Mouse (Mus musculus): ENCODE results near the gene Pkd2. TPM values are rescaled to one million over a fixed set of nuclear protein-coding genes. Genes with fewer than 3 reads are reported as not detected.
"Not testable (repeated sequence)": the region's sequence is repeated elsewhere in the genome, so short reads cannot be mapped to it uniquely, and the experiment has no call there.

Pkd2 gene
- total RNA-seq (2021), result 10 to 100 TPM; 30.7 to 31.0 TPM
- long read RNA-seq, experiment 1, full-length matches to known transcripts, result 13 of 22 reads
- long read RNA-seq, experiment 1, partial matches to known transcripts, result 2 of 22 reads
- long read RNA-seq, experiment 1, other reads (novel, unspliced or antisense), result 7 of 22 reads
- long read RNA-seq, experiment 2, full-length matches to known transcripts, result 16 of 28 reads
- long read RNA-seq, experiment 2, partial matches to known transcripts, result 2 of 28 reads
- long read RNA-seq, experiment 2, other reads (novel, unspliced or antisense), result 10 of 28 reads

DNA sequence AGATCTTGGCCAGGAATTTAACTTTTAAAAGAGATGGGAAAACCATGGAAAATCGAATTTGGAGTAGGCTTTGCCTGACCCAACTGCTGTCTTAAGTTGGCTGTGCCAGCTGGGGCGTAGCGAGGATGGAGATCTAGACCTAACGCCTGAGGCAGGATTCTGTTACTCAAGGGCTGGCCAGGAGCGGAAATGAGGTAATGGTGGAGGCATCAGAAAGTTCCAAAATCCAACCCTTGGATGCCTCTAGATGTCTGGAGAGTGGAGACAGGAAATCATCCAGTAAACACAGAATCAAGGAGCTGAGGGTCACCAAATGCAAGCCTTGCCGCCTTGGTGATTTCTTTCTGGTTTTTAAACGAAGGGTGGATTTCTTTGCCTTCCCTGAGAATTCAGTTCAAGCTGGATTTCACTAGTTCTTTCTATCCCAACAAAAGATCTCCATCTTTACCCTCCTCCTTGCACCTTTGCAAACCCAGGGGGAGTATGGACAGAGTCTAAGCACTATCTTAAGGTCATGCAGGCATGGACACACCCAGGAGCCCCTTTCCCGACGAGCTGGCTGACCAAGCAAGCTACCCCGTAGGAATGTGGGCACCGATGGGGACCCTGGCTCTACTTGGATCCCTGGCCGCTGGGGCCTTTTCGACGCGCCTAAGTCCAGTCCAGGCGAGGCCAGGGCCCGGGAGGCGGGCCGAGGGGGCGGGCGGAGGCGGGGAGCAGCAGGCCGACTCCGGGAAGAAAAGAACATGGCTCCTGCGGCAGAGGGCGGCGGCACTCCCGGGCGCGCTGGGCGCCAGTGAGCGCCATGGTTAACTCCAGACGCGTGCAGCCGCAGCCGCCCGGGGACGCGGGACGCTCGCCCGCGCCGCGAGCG is at the start of gene Pkd2:
Gene Pkd2 (plus strand): TSS at position 619 of the 874 bp plus-strand sequence.
- DNase-seq (ENCODE audit: low spot score in 2 of 2), result peak; percentile 50 to 62

GRCm38 (mm10) chr5:104415999-104416398 is 43.3 kb upstream of the Pkd2 start:
- DNase-seq (ENCODE audit: low spot score in 2 of 2), result no peak

DNA sequence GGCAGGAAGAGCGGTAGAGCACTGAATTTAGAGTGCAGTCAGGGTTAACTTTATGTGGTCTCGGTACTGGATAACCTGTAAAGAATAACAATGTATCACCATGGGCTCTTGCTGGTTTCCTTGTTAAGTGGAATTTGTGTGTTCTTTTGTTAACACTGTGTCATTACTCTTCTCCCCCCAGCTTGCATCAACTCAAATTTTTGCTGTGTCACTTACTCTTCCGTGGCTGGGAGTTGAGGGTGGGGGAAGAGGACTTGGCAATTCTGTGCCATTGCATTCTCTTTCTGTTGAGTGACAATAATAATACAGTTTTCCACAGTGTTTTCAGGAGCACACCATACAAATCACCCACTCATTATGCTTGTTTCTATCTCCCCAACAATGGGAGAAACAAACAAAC is 42.2 kb upstream of the Pkd2 start:
- no peak for DNase-seq (ENCODE audit: low spot score in 2 of 2)

GRCm38 (mm10) chr5:104417721-104418120 is 41.5 kb upstream of the Pkd2 start:
- no peak for DNase-seq (ENCODE audit: low spot score in 2 of 2)

- DNase-seq (ENCODE audit: low spot score in 2 of 2), result no peak
These were observed 37.2 kb upstream of the Pkd2 start for GRCm38 (mm10) chr5:104422039-104422438.

DNA sequence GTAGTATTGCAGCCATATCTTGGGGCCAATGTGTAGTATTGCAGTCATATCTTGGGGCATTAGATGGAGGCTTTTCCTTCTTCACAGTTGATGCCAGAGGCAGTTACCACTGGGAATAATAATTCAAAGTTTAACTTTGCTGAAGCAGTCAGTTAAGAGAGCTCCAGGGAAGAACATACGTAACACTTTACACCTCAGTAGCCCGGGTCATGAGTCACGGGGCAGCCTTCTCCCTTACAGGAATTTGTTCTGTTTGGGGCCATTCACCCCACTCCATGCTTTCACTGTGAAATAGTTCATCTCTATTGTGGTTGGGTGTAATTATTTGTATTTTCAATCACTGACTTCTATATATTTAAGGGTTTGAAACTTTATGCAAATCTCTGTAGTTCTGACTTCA is 35.4 kb upstream of the Pkd2 start:
- no peak for DNase-seq (ENCODE audit: low spot score in 2 of 2)

DNA sequence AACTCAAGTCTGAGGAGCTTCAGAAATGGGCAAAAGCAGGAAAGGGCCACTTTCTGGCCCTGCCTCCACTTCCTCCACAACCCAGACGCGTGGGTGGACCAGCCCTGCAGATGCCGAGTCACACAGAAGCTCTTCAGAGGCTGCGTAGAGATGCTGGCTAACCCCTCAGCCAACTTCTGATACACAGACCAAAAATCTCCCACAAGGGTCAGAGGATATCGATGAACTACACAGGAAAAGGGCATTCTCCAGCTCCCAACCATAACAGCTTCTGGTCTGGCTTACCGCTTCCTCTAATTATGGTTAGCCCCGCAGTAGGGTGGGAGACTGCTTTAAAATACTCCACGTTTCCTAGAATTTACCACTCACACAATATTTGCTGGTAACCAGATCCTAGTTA is 33.3 kb upstream of the Pkd2 start:
- no peak for DNase-seq (ENCODE audit: low spot score in 2 of 2)

GRCm38 (mm10) chr5:104432886-104433285 is 26.4 kb upstream of the Pkd2 start:
- DNase-seq (ENCODE audit: low spot score in 2 of 2), result no peak

DNA sequence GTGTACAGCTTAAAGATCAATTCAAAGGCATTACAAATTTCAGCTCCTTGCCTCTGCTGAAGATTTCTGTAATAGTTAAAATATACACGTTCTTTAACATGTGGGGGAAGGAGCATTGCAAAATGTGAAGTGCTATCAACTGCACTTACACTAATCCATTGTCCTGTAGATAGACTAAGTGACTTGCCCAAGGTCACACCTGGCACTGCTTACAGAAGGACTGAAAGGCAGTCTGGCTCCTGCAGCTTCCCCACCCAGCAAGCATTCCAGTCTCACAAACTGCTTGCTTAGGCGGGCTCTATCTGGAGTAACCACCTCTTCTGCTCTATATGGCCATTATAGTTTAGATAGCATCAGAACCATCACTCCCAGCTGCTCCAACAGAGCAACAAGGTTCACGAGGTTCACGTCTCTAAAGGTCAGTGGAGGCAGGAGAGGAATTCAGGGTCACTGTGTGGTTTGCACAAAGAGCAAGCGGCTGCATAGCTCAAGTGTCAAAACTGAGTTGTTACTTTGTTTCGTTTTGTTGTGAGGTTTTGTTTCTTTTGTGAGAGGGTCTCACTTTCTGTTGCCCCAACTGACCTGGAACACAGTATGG is 25.2 kb upstream of the Pkd2 start:
- no peak for DNase-seq (ENCODE audit: low spot score in 2 of 2)

DNA sequence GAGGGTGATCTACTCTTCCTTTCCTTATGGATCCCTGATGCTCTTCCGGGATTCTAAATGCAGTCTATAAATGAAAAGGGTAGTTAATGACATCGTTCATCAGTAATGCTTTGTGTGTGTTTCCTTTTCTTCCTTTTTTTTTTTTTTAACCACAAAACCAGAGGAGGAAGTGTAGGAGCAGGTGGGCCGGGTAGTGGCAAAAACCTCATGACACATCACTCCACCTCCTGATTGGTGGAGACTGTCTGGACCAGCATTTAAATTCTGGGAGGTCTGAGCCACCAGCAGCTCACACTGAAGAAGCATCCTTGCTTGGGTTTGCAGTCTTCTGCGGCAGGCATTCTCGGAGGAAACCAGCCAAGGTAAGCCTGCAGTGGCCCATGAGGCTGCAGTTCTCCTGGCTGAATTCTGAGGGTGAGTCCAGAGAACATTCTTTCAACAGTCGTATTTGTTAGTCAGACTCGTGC is 24.4 kb upstream of the Pkd2 start, which contains the start of gene Spp1:
Gene Spp1 (plus strand): TSS at position 284 of the 467 bp plus-strand sequence.
- DNase-seq (ENCODE audit: low spot score in 2 of 2), result no peak

DNA sequence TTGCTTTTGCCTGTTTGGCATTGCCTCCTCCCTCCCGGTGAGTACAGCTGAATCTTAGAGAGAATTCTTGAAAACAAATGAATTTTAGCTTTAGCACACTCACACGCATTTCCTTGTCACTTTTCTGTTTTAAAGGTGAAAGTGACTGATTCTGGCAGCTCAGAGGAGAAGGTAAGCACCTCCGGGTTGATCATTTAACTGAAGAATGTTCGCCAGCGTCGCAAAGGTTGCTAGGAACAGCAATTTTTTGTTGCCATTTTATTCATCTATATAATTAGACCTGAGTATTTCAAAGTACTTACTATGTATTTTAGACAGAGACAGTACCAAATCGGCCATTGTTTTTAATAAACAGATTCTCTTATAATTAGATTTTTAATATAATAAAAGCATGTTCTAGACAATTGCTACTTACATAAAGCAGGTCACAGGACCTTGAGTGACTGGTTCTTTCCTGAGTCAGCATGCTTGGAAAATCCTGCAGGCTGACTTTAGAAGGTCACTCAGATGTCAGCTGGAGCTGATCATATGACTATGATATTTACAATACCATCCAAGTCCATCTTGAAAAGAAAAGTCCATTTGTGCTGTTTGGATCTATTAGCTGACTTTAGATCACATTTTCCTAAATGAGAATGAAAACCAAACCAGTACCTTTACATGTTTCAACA is 22.7 kb upstream of the Pkd2 start:
- no peak for DNase-seq (ENCODE audit: low spot score in 2 of 2)

DNA sequence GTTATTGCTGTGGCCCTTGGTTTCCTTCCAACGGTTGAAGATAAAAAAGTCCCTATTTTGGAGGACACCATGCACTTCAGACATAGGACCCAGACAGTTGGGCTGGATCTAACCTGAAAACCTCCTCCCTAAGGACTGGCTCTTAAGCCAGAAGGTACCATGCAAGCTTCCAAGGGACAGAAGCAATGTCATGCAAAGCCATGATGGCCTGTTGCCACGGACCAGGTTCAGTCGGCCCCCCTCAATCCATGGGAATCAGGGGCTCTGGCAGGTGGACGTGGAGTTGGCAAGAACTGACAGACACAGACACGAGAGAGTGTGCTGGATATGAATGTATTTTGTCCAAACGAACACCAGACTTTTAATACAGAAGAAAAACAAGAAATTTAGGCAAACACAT is 16.9 kb upstream of the Pkd2 start:
- DNase-seq (ENCODE audit: low spot score in 2 of 2), result no peak

DNA sequence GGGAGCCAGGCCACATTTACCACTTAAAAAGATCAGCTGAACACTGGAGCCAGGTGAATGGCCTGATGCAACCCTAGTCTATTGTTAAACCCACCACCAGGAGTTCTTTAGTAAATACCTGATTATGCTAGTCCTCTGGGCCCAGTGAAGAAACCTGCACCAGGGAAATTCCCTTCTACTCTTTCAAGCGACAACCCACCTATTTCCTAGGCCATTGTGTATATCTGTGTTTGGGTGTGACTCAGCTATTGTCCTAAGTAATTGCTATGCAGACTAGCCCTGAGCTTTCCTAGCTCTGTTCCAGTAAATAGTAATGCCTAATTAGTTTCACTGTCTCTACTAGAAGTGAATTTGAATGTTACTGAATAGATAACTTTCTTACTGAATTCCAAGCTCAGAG is 16.4 kb upstream of the Pkd2 start:
- no peak for DNase-seq (ENCODE audit: low spot score in 2 of 2)

GRCm38 (mm10) chr5:104446156-104446555 is 13.1 kb upstream of the Pkd2 start:
- DNase-seq (ENCODE audit: low spot score in 2 of 2), result peak; percentile 59 to 83

- DNase-seq (ENCODE audit: low spot score in 2 of 2), result not testable (repeated sequence)
These were observed 10.9 kb upstream of the Pkd2 start for GRCm38 (mm10) chr5:104448346-104448745.

GRCm38 (mm10) chr5:104449491-104449890 is 9.8 kb upstream of the Pkd2 start:
- DNase-seq (ENCODE audit: low spot score in 2 of 2), result no peak

DNA sequence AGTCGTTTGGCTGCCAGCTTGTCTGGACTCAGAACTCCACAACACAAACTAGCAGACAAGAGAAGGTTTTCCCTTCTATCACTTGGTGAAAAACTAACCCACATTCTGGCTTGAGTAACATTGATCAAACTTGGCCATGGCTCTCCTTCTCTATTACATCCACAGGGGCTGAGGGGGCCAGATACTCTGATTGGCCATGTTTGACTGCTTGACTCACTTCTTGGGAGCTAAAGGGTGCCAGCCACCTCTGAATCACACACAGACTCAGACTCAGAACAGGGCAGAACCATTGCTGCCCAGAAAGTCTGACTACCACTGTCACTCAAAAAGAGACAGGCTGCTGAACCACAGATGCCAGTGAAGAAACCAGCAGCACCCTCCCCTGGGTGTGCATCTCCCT is 6.2 kb upstream of the Pkd2 start:
- no peak for DNase-seq (ENCODE audit: low spot score in 2 of 2)

DNA sequence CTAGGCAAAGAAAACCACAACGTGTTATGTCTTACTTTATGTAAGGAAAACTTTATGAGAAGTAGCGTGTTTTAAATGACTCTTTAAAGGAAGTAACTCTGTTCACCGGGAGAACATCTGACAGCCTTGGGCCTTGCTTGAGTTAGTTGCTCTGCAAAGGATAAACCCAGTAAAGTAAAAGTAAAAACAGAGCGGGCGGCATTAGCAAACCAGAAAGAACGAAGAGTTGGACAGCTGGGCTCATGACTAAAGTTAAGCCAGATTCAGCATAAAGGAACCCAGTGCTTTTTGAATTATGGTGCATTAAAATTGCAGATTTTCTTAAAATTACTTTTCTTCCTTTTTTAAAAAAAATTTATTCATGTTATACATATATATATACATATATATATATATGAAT is 4.7 kb upstream of the Pkd2 start:
- DNase-seq (ENCODE audit: low spot score in 2 of 2), result no peak

- DNase-seq (ENCODE audit: low spot score in 2 of 2), result peak; percentile 65 to 67
These were observed 631 bp downstream of the Pkd2 start for GRCm38 (mm10) chr5:104459706-104460455.

DNA sequence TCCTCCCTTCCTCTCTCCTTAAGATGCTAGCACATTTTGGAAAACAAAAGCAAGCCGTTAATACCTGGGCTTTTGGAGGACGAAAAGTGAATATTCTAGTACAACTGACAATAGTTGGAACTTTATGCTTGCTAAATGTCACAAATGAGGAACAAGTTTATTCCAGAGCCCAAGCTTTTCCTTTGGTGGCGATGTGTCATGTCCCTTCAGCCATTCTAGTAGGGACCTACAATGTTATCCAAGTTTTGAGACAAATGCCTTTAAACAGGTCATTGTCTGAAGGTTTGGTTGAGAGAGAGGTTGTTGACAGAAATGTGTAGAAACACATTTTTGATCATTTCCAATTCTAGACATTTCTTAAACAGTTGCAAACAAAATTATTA is 1.2 kb downstream of the Pkd2 start:
- DNase-seq (ENCODE audit: low spot score in 2 of 2), result no peak

GRCm38 (mm10) chr5:104460856-104461255 is 1.6 kb downstream of the Pkd2 start:
- DNase-seq (ENCODE audit: low spot score in 2 of 2), result no peak

Measured in layer of hippocampus, postnatal 14 days (tissue).